Mouse (Mus musculus) embryo, embryonic 10 days (tissue): ENCODE data around the gene 9930021J03Rik.

Source experiments
- DNase-seq: peaks from one replicate; pipeline ENCODE4 v3.0.0-alpha.2; 2015; ENCODE audit warnings: low spot score

The 9930021J03Rik gene

DNA sequence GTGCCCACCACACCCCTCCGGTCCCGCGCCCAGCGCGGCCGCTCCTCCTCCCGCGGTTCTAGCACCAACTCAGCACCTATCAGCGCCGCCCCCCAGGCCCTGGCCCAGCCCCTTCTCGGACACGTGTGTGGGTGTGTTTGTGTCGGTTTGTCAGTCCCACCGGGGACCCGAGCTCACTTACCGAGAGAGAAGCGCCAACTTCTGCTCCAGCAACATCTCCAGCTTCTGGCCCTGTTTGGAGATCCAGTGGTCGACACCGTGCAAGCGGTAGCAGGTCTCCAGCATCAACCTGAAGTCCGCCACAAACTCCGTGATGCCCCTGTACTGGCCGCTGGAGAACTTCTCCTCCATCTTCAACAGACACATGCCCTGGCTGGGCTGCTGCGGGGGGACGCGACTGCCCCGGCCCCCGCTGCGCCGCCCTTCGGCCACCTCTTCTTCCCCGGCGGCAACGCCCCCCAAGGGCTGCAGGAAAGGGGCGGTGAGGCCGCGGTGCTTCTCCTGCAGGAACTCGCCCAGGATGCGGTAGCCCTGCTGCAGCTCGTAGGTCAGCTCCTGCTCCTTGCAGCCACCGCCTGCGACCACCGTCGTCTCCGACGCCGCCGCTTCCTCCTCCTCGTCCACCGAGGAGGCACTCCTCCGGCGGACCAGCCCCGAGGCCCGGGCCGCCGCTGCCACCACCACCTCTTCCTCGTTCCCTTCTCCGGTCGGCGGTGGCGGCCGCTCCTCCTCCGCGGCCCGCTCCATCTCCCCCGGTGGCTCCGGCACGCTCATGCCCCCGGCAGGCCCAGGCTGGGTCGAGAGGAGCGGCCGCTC is 480 bp downstream of the 9930021J03Rik start:
- peak; percentile 76 for DNase-seq

DNA sequence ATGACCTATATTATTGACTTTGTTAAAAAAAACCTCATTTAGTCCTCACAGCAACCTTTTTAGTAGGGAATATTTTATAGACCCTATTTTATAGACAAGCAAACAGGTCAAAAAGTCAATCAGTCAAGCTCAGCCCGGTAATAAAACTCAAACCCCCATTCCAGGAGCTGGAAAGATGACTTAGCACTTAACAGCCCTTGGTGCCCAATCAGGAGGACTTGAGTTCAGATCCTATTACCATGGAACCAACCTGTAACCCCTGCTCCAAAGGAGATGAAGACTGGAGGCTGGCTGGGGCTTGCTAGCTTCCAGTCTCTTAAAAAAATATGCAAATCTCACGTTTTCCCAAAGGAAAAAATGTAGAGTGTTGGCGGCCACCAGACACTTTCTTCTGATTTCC is 1.8 kb downstream of the 9930021J03Rik start:
- no peak for DNase-seq

DNA sequence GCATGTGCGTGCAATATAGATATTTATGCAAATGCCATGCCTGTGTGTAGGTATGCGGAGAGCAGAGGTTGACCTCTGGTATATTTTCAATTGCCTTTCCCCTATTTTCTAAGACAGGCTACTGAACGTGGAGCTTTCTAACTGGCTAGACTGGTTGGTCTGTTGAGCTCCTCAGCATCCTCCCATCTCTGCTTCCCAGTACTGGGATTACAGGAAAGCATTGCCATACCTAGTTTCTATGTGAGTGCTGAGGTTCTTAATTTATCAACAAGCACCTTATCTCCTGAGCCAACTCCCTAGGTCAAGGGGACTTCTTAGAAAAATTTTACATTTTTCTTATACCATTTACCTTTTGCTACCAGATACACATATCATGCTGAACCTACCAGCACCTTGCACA is 8.4 kb downstream of the 9930021J03Rik start:
- DNase-seq = no peak

DNA sequence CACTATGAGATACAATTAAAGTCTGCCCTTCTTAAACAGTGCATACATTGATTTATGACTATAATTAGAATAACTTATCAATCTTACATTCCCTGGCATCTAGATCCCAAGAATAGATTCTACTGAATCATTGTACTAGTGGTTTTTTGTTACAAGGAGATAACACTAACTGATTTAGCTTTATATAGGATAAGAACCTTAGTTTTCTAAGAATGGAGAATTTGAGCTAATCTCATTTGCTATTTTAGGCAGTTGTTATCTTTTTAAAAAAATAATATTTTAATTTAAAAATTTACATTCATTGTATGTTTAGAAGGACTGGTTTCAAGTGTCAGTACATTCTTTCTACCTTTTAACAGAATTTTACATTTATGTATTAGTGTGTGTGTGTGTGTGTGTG is 17.8 kb downstream of the 9930021J03Rik start:
- no peak for DNase-seq

DNA sequence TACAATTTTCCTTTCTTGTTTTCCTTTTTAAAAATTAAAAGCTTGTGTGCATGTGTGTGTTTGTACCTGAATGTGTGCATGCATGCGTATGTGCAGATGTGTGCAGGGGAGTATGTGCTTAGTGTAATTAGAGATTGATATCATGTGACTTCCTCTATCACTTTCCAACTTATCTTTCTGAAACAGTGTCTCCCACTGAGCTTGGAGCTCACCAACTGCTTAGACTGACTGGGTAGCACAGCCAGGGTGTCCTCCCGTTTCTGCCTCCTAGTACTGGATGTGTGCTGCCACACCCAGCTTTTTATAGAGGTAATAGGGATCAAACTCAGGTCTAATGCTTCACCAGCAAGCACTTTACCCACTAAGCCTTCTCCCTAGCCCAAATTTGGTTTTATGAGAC is 22.9 kb downstream of the 9930021J03Rik start:
- DNase-seq = no peak

DNA sequence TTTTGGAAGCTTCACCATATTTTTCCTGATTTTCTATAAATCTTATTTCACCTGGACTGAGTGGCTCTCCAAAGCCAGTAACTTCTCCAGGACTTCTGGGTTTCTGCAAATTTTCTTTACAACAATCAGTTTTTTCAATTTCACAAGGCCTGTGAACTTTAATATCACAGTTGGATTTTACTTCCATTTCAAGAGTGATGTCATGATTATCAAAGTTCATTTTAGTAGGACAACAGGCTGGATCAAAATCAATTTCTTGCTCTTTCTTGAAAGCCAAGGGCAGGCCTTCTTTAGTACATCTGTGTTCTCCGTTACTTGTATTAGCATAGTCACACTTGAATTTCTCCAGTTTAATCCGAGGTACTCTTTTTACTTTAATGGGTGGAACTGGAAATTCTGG is 51.9 kb downstream of the 9930021J03Rik start:
- DNase-seq = no peak

DNA sequence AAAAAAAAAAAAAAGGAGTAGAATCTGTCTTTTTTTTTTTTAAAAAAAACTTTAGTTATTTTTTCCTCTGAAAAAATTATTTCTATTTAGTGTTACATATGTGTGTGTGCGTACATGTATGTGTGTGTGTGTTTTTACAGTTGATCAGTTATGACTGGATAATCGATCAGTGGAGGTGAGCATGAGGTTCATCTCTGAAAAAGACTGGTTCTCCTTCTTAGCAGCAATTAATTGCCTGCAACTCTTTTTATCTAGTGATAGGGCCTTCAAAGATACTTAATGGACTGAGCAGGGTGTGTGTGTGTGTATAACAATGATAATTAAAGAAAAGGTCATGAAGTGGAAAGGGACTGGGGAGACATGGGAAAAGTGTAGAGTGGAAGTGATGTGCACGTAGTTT is 54.8 kb downstream of the 9930021J03Rik start:
- DNase-seq = no peak

DNA sequence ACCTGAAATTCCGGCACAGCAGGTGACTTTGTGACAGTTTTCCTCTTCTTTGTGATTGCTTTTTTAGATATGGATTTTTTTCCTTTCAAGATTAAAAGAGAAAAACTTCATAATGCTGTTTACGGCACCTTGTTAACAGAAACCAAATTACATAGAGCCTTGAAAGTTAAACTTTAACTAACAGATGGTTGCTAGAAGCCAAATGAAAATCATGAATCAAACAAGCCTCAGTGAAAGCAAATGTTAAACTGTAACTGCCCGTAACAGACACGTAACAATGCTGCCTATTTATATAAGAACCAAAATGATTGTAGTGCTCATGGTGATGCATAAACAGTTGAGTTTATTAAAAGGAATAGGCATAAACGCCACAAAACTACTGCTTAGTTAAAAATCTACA is 62.3 kb downstream of the 9930021J03Rik start:
- no peak for DNase-seq

DNA sequence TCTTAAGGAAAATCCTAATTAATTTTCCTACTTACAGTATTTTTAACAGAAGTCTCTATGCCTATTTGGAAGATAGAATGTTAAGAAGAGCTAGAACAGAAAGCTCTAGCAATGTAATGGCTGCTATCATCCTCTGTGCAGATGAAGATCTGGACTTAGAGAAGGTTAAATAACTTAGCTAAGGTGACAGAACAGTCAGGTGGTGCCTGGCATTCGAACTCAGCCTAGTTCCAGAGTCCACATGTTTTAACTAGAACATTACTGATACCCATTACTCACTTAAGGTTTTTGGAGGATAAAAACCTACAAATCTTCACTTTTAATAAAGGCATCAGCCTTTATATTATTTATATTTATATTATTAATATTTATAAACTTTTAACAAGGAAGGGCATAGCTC is 65.1 kb downstream of the 9930021J03Rik start:
- DNase-seq = no peak

DNA sequence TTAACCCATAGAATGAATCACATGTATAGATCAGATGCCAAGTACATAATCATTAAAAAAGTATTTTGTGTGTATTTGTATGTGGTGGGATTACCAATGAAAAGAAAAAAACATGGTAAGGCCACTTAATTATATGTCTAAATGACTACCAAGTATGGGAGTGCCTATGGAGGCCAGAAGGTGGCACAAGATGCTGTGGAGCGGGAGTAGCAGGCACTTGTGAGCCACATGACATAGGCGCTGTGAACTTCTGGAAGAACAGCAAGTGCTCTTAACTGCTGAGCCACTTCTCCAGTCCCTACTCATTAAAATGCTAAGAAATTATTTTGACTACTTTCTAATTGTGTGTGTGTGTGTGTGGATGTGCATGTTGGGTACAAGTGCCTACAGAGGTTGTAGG is 66.2 kb downstream of the 9930021J03Rik start:
- peak; percentile 18 for DNase-seq

DNA sequence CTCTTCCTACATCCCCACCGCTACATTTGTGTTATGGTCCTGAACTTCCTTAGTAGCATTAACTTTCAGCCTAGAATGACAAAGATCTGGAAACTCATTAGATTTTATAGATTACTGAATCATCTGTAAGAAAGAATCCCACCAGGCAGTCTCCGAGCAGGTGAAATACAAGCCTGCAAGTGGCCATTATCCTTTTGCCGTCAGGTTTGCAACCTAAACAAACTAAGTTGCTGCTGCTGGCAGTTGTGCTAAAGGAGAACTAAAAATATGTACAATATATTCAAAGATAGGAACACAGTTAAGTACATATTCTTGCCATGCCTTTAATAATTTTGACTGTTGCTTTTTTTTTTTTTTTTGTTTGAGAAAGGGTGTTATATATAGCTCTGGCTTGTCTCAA is 70.4 kb downstream of the 9930021J03Rik start:
- no peak for DNase-seq

DNA sequence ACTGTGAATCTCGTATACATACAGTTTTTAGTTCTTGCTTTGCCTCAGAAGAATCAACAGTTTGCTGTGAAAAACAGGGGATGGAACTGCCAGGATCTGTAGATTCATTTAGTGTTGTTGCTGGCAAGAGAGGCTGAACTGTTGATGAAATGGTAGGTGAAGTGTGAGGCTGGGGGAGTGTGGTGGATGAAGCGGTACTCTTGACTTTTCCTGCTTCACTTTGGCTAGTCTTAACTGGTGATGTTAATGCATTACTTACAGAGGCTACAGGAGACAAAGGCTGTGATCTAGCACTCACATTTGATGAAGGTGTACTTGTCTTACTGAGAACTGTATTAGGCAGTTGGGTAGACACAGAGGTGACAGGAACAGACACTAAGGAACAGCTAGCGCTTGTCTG is 87.3 kb downstream of the 9930021J03Rik start:
- no peak for DNase-seq

DNA sequence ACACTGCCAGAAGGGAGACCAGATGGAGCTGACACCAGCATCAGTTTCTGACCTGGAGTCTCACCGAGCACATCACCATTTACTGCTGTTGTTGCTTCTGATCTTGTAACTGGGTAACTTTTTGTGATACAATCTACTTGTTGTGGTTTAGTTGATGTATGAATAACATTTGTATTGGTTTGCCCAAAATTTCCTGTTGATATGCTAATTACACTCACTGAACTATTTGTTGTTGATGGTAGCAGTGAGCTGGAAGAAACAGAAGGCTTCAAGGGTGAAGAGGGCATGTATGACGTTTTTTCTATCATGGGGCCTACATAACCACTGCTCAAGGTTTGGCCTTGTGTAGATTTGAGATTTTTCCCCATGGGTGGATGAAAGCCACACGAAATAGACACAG is 87.9 kb downstream of the 9930021J03Rik start:
- no peak for DNase-seq

DNA sequence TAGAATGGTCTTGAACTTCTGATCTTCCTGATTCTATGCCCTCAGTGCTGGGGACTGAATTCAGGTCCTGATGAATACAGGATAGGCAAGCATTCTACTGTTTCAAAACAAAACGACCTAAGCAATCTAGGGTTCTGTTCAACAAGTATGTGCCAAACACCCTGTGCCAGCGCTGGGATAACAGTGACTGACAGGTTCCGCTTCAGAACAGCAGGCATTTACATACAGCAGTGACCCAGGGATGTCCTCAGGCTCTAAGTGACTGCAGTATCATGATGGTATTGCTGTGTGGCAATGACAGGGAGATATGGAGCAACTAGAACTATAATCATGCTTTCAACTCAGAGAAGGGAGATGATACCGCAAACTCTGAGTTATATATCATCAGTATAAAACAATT is 92.3 kb downstream of the 9930021J03Rik start:
- no peak for DNase-seq

DNA sequence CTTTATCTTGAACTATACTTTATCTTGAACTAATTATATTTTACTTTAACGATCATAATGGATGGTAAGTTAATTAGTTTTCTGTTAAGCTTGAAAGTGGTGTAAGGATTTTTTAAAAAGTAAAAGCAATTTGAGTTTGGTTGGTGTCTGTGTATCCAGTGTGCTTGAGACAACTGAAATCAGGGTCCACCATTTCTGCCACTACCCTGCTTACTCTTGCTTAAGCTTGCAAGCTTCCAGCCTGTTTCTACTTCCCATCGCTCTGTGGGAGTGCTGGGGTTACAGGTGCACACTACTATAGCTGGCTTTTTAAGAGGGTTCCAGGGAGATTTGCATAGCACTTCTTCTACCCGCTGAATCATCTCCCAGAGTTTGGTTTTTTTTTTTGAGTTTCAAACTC is 96.3 kb downstream of the 9930021J03Rik start:
- DNase-seq = no peak

DNA sequence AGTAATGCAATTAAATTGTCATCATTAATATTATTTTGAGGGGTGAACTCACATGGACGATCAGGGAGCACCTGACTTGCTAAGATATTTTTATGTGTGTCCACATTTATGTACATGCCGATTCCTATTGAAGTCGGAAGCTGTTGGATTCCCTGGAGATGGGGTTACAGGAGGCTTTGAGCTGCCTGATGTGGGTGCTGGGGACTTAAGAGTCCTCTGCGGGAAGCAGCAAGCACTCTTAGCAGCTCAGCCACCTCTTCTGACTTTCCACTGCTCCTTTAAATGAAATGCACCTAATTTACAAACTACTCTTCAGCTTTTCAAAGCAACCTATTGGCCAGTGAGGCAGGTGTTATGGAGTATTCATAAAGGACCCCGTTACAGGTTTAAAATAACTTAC is 97.3 kb downstream of the 9930021J03Rik start:
- DNase-seq = no peak

DNA sequence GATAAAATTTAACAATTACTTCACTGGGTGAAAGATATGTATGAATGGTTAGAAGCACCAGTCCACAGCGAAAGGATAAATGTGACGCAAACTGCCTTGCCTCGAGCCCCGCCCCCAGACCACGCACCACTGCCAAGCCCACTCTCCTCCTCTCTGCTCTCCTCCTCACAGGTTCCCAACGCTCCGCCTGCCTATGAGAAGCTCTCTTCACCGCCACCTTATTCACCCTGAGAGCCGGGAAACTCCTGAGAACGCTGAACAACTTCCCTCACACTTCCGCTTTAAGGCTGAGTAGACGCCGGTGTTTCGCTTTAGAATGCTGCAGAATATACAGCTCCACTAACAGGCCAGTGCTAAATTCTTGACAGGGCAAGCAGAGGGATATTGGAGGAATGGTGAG is 97.8 kb downstream of the 9930021J03Rik start:
- DNase-seq = no peak

DNA sequence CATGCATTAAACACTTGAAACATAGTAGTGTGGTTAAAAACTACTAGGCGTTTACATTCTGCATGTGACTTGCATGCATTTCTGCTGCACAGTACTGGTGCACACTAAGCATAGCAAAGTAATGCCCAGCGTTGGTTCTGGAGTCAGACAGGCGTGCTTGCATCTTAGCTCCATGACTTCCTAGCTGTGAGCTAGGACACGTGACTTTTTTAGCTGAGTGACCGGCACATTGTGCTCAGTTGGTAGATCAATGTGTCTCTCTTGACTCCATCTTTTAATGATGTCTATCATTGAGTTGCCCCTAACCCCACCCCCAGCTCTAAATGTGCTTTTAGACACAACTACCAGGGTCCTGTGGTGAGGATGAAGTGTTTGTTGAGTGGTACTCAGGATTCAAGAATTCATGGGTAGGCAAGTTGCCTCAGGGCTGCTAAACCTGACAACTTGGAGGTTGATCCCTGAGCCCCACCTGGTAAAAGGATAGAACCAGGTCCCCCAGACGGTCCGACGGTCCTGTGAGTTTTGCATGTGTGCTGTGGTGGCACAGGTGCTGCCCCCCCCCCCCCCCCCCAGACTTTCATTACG is 98.4 kb downstream of the 9930021J03Rik start:
- no peak for DNase-seq

DNA sequence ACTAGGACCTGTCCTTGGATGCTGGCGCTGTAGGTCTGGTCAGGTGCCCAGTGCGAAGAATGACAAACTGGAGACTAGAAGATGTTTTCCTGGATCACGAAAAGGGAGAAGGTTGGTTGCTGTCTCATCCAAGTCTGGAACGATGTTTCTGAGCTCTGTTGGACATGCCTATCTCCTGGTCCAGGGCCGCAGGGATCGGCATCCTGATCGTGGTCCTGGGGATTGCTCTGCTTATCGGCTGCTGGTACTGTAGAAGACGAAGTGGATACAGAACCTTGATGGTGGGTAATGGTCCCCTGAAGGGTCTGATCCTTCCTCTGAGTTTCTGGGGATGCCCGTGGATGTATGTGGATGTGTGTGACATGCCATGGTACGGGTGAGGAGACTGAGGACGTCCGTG is 101.4 kb downstream of the 9930021J03Rik start:
- DNase-seq = no peak

DNA sequence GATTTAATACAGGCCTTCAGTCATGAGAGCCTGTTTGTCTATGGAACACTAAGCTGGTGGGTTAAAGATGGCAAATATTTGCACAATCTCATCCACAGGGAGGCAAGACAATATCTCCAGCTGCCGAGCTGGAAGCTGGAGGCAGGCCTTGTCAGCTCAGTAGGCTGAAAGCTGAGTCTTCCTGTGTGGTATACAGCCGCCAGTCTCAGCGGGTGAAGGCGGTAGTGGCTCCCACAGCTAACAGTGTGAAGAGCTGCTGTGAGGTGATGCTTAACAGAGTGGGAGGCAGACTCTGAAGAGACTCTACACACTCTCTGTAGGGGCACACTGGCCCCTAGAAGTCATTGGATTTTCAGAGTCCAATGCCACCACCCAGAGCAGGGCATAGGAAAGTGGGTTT is 104.1 kb downstream of the 9930021J03Rik start:
- no peak for DNase-seq

DNA sequence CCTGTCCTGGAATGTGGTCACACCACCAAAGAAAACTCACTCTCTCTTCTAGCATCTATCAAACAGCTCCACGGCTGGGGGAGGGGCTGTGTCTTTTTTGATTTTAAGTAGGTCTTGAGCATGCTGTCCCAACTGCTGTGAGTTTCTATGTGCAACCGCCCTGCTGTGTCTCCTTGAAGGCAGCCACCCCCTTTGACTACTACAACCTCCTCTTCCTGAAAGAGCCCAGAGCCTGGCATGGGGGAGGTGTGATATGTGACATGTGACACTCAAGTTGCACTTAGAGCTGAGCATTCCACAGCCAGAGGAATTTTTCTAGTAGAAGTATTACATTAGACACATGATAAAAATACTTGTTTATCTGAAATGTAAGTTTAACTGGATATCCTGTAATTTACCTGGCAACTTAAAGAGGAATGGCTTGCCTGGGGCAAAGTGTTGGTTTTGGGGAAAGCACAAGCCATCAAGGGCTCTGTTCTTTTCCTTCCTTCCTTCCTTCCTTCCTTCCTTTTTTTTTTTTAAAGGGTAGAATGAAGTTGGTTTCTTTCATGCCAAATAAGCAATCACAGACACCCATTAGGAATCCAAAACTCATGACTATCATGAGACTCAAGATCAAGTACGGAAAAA is 108.4 kb downstream of the 9930021J03Rik start, which contains the start of gene Mlana:
TSS of gene Mlana (plus strand) at position 580 of the 630 bp plus-strand sequence.
- no peak for DNase-seq

DNA sequence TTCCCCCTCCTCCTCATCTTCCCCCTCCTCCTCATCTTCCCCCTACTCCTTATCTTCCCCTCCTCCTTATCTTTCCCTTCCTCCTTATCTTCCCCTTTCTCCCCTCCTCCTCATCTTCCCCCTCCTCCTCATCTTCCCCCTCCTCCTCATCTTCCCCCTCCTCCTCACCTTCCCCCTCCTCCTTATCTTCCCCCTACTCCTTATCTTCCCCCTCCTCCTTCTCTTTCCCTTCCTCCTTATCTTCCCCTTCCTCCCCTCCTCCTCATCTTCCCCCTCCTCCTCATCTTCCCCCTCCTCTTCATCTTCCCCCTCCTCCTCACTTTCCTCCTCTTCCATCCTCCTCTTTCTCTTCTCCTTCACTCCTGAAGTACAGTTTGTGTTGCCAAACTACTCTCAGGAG is 108.9 kb downstream of the 9930021J03Rik start:
- DNase-seq = no peak

DNA sequence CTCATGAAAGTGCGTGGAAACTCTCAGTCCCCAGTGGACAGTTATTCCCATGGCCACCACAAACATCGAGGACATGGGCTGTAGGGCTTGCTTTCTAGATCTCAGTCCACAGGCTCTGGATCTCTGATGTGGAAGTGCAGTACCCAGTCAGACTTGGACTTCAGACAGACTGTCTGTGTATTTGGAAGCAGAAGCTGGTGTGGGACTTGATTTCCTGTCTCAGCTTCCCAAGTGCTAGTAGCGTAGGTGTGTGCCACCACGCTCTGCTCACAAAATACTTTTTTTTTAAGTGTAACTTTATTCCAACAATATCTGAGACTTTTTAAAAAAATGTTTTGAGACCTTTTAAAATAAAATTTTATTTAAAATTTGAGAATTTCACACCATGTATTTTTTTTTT is 109.5 kb downstream of the 9930021J03Rik start:
- no peak for DNase-seq
